Mouse (Mus musculus) olfactory bulb, adult 2 months (tissue): ENCODE data around the gene Myo5a. TPM values are rescaled to one million over a fixed set of nuclear protein-coding genes. Genes with fewer than 3 reads are reported as not detected.

Experiments
- H3K27ac ChIP-seq: fragments of 200-500 bp; 2 replicates; pipeline ENCODE4 v1.5.1; 2012; ENCODE audit warnings: low read depth, low read length; ENCODE audit not compliant: insufficient read depth
- H3K4me1 ChIP-seq: fragments of 200-500 bp; 2 replicates; pipeline ENCODE4 v1.6.1; 2012; ENCODE audit warnings: low read length; ENCODE audit not compliant: control insufficient read depth, insufficient read depth
- H3K4me3 ChIP-seq: fragments of 200-500 bp; 2 replicates; pipeline ENCODE4 v1.5.1; 2012; ENCODE audit warnings: mild to moderate bottlenecking, low read depth, low read length, moderate library complexity; ENCODE audit not compliant: insufficient read depth
- CTCF ChIP-seq: fragments of 200-500 bp; IDR thresholded peaks from 2 replicates; pipeline ENCODE4 v1.5.1; 2012; ENCODE audit warnings: low read depth, mild to moderate bottlenecking, low read length, moderate library complexity; ENCODE audit not compliant: insufficient read depth
- POLR2A ChIP-seq: fragments of 200-500 bp; IDR thresholded peaks from 2 replicates; pipeline ENCODE4 v1.6.1; 2012; ENCODE audit warnings: mild to moderate bottlenecking, low read depth, low read length, moderate library complexity; ENCODE audit not compliant: insufficient read depth
- WGBS: fragments of 180-500 bp; shearing (Covaris S2); methylation state at CpG from one replicate; pipeline ENCODE4 v1.1.7; 2018; 5-methylcytosine and 5-hydroxymethylcytosine counted together
- polyA plus RNA-seq: library from polyadenylated mRNA; stranded (reverse); fragments of >200 nt; gene quantifications from 2 replicates; pipeline ENCODE4 v1.2.4, GENCODE M21; 2012; ENCODE audit warnings: low replicate concordance; ENCODE audit not compliant: missing spikeins, insufficient read depth, insufficient read length

The Myo5a gene
- polyA plus RNA-seq, 1 experiment, result 292 TPM

GRCm38 (mm10) chr9:75261332-75261872 lies 190.6 kb downstream of the Myo5a start:
- 20% methylated on average over 8 of the region's 8 CpGs for WGBS
- no peak overlapping the region for H3K27ac ChIP-seq
- TF ChIP-seq CTCF, result no peak
- no peak for TF ChIP-seq POLR2A

DNA sequence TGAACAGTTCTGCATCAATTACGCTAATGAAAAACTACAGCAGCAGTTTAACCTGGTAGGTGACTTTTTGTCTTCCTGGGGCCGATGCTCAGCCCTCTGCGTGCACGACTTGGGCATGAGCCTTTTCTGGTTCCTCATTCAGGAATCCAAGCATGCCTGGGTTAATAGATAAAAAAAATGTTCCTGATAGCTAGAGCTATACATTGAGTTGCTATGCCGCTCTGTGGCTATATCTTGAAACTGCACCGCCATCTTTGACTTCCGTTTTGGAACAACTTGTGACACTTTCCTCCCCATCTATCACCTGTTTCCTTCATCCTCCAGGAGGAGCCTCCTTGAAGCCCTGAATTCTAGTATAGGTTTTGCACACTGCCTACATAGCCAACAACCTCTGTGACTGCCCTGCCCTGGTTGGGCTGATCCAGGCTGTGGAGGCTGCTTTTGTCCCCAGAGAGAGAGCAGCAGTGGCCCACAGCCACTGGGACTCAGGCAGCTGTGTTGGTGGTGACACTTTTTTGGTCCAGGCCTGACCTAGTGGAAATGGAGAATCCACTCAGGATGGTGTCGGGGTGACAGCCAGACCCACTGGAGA lies 191.5 kb downstream of the Myo5a start:
- Histone ChIP-seq H3K4me3 (no peak overlapping the region), H3K27ac (no peak overlapping the region), H3K4me1 (peaks cover 16% of the 10 kb centered on the region)
- TF ChIP-seq CTCF (no peak), POLR2A (no peak)
- WGBS, result 64% methylated on average over 8 of the region's 8 CpGs

More at GRCm38 (mm10) chr9:75261332-75261872, 190.6 kb downstream of the Myo5a start:
- Histone ChIP-seq H3K4me1 (peaks cover 22% of the 10 kb centered on the region), H3K4me3 (no peak overlapping the region)

- WGBS, result 50% methylated on average over 3 of the region's 3 CpGs
- H3K27ac ChIP-seq, result no peak overlapping the region
- no peak overlapping the region for H3K4me3 ChIP-seq
- TF ChIP-seq POLR2A, result no peak
- no peak for TF ChIP-seq CTCF
- peaks cover 16% of the 10 kb centered on the region for H3K4me1 ChIP-seq
Observed at GRCm38 (mm10) chr9:75264008-75264718, 193.3 kb downstream of the Myo5a start.

GRCm38 (mm10) chr9:75267147-75267546 lies 196.3 kb downstream of the Myo5a start:
- WGBS, result 81% methylated on average over 6 of the region's 6 CpGs
- peaks cover 7% of the 10 kb centered on the region; the same call in 1 of the 2 replicates for H3K4me1 ChIP-seq

GRCm38 (mm10) chr9:75270382-75270781 lies 199.6 kb downstream of the Myo5a start:
- H3K4me3 ChIP-seq, result no peak overlapping the region
- TF ChIP-seq POLR2A (no peak), CTCF (no peak)
- no peaks in the 10 kb centered on the region for H3K4me1 ChIP-seq
- no peak overlapping the region for H3K27ac ChIP-seq
- 72% methylated on average over 6 of the region's 6 CpGs for WGBS

More at GRCm38 (mm10) chr9:75267147-75267546, 196.3 kb downstream of the Myo5a start:
- Histone ChIP-seq H3K4me3 (no peak overlapping the region), H3K27ac (no peak overlapping the region)
- no peak for TF ChIP-seq CTCF
- no peak for TF ChIP-seq POLR2A

GRCm38 (mm10) chr9:75271539-75271938 lies 200.7 kb downstream of the Myo5a start:
- TF ChIP-seq CTCF (no peak), POLR2A (no peak)
- 96% methylated on average over 8 of the region's 8 CpGs for WGBS
- H3K27ac ChIP-seq, result no peak overlapping the region
- H3K4me1 ChIP-seq, result no peaks in the 10 kb centered on the region
- no peak overlapping the region for H3K4me3 ChIP-seq

Other genes with a start within 250 kb of the Myo5a start
- gene Onecut1, start 209.1 kb upstream of the Myo5a start, polyA plus RNA-seq, result not detected in 2 replicates
- gene Fam214a, start 118.1 kb upstream of the Myo5a start, polyA plus RNA-seq, result not detected in 2 replicates
- gene Arpp19, start 33.4 kb upstream of the Myo5a start, polyA plus RNA-seq, result not detected in 2 replicates
- gene Myo5c, start 161.0 kb downstream of the Myo5a start, polyA plus RNA-seq, result not detected in 2 replicates
- not detected in 2 replicates for gene Gnb5, start 235.3 kb downstream of the Myo5a start, polyA plus RNA-seq